9 mouse cellular contexts compared by ENCODE assay signal in the genomic region with DNA sequence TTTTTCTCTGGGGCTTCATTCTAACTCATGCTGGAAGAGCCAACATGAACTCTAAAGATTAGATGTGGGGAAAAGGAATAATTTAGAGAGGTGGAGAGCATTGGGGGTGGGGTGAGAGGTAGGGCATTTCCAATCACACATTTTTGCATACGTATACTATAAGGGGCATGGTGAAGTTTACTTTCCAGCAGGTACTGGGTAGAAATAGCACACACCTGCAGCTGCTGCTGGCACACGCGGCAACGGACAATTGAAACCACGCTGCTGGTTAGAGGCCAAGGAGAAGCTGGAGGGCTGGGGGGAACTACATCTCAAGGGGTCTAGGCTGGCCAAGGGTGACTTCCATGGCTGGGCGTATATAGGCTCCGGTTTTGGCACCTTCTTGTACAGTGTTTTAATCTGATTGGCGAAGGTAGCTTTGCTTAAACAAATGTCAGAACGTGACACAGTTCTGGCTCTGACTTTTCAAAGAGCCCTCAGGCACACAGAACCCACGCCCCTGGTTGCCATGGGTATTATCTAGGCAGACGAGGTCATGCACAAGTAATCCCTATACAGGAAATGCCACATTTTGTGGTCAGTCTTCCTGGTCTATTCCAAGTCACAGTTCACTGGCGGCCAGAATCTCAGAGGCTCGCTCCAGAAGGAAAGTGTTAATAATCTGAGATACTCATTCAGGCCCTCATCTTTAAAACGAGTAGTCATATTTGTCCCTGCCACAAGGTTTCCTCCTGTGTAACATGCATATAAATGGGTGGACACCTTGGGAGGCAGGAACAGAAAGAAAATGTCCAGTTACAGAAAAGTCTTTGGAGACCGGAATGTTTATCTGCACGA. TPM values are rescaled to one million over a fixed set of nuclear protein-coding genes. Genes with fewer than 3 reads are reported as not detected.
A peak's percentile ranks its signal among the peaks of the same experiment; 100 is the strongest.
DNase-seq lines count a peak whose midpoint lies in the region; ATAC-seq lines count a peak whose summit lies in the region.
"Had no signal": no experiment of that assay in that cellular context is flagged by ENCODE, and none has a peak within 500 bp of the region (broad histone marks: within the 10 kb centered on the region; RNA-seq: fewer than 3 reads in every experiment).

No protein-coding gene starts in this region.

- peak; percentile 63 for ATAC-seq in liver, embryonic 13.5 days (ENCODE audit: low read depth)
- ATAC-seq in cerebellum, adult (ENCODE audit: insufficient number of reproducible peaks, low FRiP score, low TSS enrichment), result no peak

- no peak overlapping the region for H3K4me3 ChIP-seq in liver, embryonic 13.5 days (replicated peaks)
- H3K4me3 ChIP-seq in hindbrain, embryonic 10.5 days, result no peak overlapping the region
- H3K4me3 ChIP-seq: megakaryocyte, embryonic 14.5 days had no signal

- no peaks in the 10 kb centered on the region for H3K9me3 ChIP-seq in liver, embryonic 13.5 days (replicated peaks)
- H3K9me3 ChIP-seq in hindbrain, embryonic 10.5 days, result no peaks in the 10 kb centered on the region
- H3K9me3 ChIP-seq: megakaryocyte, embryonic 14.5 days had no signal

- H3K36me3 ChIP-seq in liver, embryonic 13.5 days, result peaks cover 72% of the 10 kb centered on the region
- peaks cover 10% of the 10 kb centered on the region for H3K36me3 ChIP-seq in hindbrain, embryonic 10.5 days

- H3K4me1 ChIP-seq in liver, embryonic 13.5 days (replicated peaks), result peaks cover 33% of the 10 kb centered on the region
- peaks cover 13% of the 10 kb centered on the region; the same call in 1 of the 2 replicates for H3K4me1 ChIP-seq in hindbrain, embryonic 10.5 days (replicated peaks)

- intact Hi-C loops in heart, postnatal 10 days (cut with DNase I), result no loop called here

- no peaks in the 10 kb centered on the region for H3K27me3 ChIP-seq in liver, embryonic 13.5 days
- no peaks in the 10 kb centered on the region for H3K27me3 ChIP-seq in hindbrain, embryonic 10.5 days (ENCODE audit: insufficient read depth, poor library complexity, severe bottlenecking)
- H3K27me3 ChIP-seq: megakaryocyte, embryonic 14.5 days had no signal

- WGBS in liver, embryonic 13.5 days (ENCODE audit: insufficient replicate concordance), result 50% methylated on average over 16 of the region's 16 CpGs
- WGBS in hindbrain, embryonic 10.5 days, result 77% methylated on average over 16 of the region's 16 CpGs

- DNase-seq in urinary bladder, postnatal 25 days (ENCODE audit: low spot score), result peak; percentile 59
- no peak for DNase-seq in urinary bladder, postnatal 10 days (ENCODE audit: low spot score)
- peak; percentile 58 to 62 for DNase-seq in heart, postnatal 10 days
- peak; percentile 43 for DNase-seq in liver, embryonic 13.5 days
- DNase-seq in hindbrain, embryonic 10.5 days (ENCODE audit: low spot score), result no peak
- DNase-seq in thymus, postnatal 36 days, result no peak
- DNase-seq in thymus, postnatal 10 days (ENCODE audit: low spot score in 2 of 2), result no peak

- H3K4me2 ChIP-seq in liver, embryonic 13.5 days, result 0 out of 2 replicates have a peak overlapping the region, but pooled peaks have one; percentile 12

- no peak overlapping the region; the same call in 1 of the 2 replicates for H3K9ac ChIP-seq in liver, embryonic 13.5 days

- 0 out of 2 replicates have a peak overlapping the region, but pooled peaks have one; percentile 13 for H3K27ac ChIP-seq in liver, embryonic 13.5 days
- no peak overlapping the region for H3K27ac ChIP-seq in hindbrain, embryonic 10.5 days

RNA-seq across cellular contexts. Expression of a gene that starts 38.6 kb away (rescaled TPM):
- total RNA-seq in heart, postnatal 10 days (2021), result 10 to 100 TPM; 22.5 to 23.5 TPM
- polyA plus RNA-seq in liver, embryonic 13.5 days (2015; fragmentation: Nextera tagmentation; extraction: Ambion mirVana), result 17.7 and 21.5 TPM in 2 replicates
- polyA plus RNA-seq in hindbrain, embryonic 10.5 days (2016; fragmentation: Nextera tagmentation; extraction: Ambion mirVana), result 10.8 and 13.6 TPM in 2 replicates

Comparison
In these comparisons a context has a peak if more than half of its experiments do, and no peak if none do; other contexts are left out.
1. DNase-seq: peak in urinary bladder, postnatal 25 days (single experiment), heart, postnatal 10 days (2 of 2) and liver, embryonic 13.5 days (single experiment); none in urinary bladder, postnatal 10 days (single experiment), hindbrain, embryonic 10.5 days (single experiment), thymus, postnatal 36 days (0 of 2) and thymus, postnatal 10 days (0 of 2).